Mouse (Mus musculus): ENCODE data around the gene Kdm5c. TPM values are rescaled to one million over a fixed set of nuclear protein-coding genes. Genes with fewer than 3 reads are reported as not detected.
"Not testable (repeated sequence)": the region's sequence is repeated elsewhere in the genome, so short reads cannot be mapped to it uniquely, and the experiment has no call there.

The Kdm5c gene
- polyA plus RNA-seq, 1 experiment from 2014 or later = 9.8 TPM

DNA sequence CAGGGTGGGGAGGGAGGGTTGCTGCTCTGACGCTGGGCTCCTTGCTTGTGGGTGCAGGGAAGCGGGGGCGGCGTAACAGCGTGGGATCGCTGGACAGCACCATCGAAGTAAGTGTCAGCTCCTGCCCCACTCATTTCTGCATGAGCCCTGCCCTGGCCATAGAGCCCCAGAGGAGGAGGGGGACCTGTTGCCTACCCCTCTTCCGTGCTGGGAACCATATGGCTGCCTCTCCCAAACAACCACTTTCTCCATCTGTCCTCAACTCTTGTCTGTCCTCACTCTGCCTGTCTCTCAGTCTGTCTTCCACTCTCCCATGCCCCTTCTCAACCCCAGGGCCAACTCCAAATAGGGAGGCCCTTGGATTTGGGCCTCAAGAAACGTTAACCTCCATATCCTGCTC lies 10.6 kb upstream of the Kdm5c start:
- Histone ChIP-seq H3K4me3 (ENCODE audit: low read depth, low read length) (no peak overlapping the region), H3K9me3 (ENCODE audit: low read length) (no peaks in the 10 kb centered on the region), H3K4me2 (ENCODE audit: low read depth, low read length) (no peak overlapping the region), H3K4me1 (ENCODE audit: insufficient read depth) (no peaks in the 10 kb centered on the region), H3K27me3 (ENCODE audit: insufficient read depth, low read length) (peaks cover 4% of the 10 kb centered on the region; the same call in 1 of the 2 replicates), H3K36me3 (replicated peaks; ENCODE audit: insufficient read depth, low read length) (no peaks in the 10 kb centered on the region), H3K27ac (ENCODE audit: low read depth) (no peak overlapping the region), H3K9ac (replicated peaks) (no peak overlapping the region)
- ATAC-seq (no peak), DNase-seq (no peak)
- 75% methylated on average over 9 of the region's 9 CpGs for WGBS (ENCODE audit: insufficient replicate concordance)
- TF ChIP-seq CTCF (IDR thresholded peaks at IDR 0.05; ENCODE audit: low read depth) = no peak
- no peak for TF ChIP-seq EP300 (IDR thresholded peaks at IDR 0.05; ENCODE audit: low read depth)

DNA sequence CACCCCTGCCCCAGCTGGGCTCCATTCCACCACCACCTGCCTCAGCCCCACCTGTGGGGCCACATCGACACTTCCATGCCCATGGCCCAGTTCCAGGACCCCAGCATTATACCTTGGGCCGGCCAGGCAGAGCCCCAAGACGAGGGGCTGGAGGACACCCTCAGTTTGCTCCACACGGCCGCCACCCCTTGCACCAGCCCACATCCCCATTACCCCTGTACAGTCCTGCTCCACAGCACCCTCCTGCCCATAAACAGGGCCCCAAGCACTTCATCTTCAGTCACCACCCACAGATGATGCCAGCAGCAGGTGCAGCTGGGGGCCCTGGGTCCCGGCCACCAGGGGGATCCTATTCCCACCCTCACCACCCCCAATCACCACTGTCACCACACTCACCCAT lies 9.5 kb upstream of the Kdm5c start:
- WGBS (ENCODE audit: insufficient replicate concordance) = 73% methylated on average over 6 of the region's 6 CpGs
- no peaks in the 10 kb centered on the region for H3K36me3 ChIP-seq (replicated peaks; ENCODE audit: insufficient read depth, low read length)
- no peaks in the 10 kb centered on the region for H3K9me3 ChIP-seq (ENCODE audit: low read length)
- peaks cover 4% of the 10 kb centered on the region; the same call in 1 of the 2 replicates for H3K27me3 ChIP-seq (ENCODE audit: insufficient read depth, low read length)
- no peak overlapping the region for H3K9ac ChIP-seq (replicated peaks)
- no peak overlapping the region for H3K4me3 ChIP-seq (ENCODE audit: low read depth, low read length)
- no peak for TF ChIP-seq EP300 (IDR thresholded peaks at IDR 0.05; ENCODE audit: low read depth)
- TF ChIP-seq CTCF (IDR thresholded peaks at IDR 0.05; ENCODE audit: low read depth) = 0 out of 2 replicates have a peak, but pooled peaks have one; percentile 9
- no peak overlapping the region for H3K4me2 ChIP-seq (ENCODE audit: low read depth, low read length)
- ATAC-seq (no peak; the same call in 1 of the 2 replicates), DNase-seq (no peak)
- H3K27ac ChIP-seq (ENCODE audit: low read depth) = no peak overlapping the region
- H3K4me1 ChIP-seq (ENCODE audit: insufficient read depth) = no peaks in the 10 kb centered on the region

DNA sequence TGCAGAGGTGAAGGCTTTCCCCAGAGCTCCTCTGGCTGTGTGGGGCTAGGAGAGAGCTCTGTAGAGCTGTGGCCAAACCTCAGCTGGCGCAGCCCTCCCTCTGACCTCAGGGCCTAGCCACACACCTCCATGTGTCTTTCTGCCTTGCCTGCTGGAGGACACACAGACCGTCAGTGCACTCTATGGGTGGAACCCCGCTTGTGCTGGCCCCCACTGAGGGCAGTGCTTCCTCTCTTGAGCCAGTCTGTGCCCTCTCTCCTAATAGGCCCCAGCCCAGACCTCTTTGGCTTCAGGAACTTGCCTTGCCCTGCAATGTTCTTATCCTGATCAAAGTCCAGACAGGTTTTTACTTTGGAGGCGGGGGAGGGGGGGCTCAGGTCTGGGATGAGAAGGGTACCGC lies 8.5 kb upstream of the Kdm5c start:
- H3K9ac ChIP-seq (replicated peaks) = no peak overlapping the region; the same call in 1 of the 2 replicates
- peaks cover 4% of the 10 kb centered on the region; the same call in 1 of the 2 replicates for H3K27me3 ChIP-seq (ENCODE audit: insufficient read depth, low read length)
- DNase-seq = no peak
- no peak overlapping the region for H3K27ac ChIP-seq (ENCODE audit: low read depth)
- WGBS (ENCODE audit: insufficient replicate concordance) = 55% methylated on average over 5 of the region's 5 CpGs
- peak; percentile 35; the same call in 1 of the 2 replicates for ATAC-seq
- H3K4me2 ChIP-seq (ENCODE audit: low read depth, low read length) = no peak overlapping the region
- no peaks in the 10 kb centered on the region for H3K4me1 ChIP-seq (ENCODE audit: insufficient read depth)
- no peaks in the 10 kb centered on the region for H3K36me3 ChIP-seq (replicated peaks; ENCODE audit: insufficient read depth, low read length)
- no peak overlapping the region for H3K4me3 ChIP-seq (ENCODE audit: low read depth, low read length)
- TF ChIP-seq CTCF (IDR thresholded peaks at IDR 0.05; ENCODE audit: low read depth) (no peak), EP300 (IDR thresholded peaks at IDR 0.05; ENCODE audit: low read depth) (no peak)
- H3K9me3 ChIP-seq (ENCODE audit: low read length) = no peaks in the 10 kb centered on the region

DNA sequence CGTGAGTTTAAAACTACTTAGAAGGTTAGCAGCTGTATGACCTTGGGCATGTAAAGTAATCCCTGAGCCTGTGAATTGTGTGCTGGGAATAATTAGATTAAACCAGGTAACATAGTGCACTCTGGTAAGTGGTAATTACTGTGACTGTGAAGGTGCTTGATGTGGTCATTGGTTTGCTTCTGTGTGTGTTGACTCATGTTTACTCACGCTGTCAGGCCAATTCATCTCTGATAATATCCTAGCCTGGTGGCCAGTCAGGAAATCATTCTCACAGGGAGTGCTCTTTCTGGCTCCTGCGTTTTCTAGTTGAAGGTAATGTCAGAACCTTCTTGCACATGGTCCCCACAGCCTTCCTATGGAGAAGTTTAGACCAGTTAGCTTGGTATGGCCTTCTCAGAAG lies 1.3 kb downstream of the Kdm5c start:
- peak overlapping the region; percentile 87 for H3K4me3 ChIP-seq (ENCODE audit: low read depth, low read length)
- H3K4me2 ChIP-seq (ENCODE audit: low read depth, low read length) = peak overlapping the region; percentile 85
- H3K4me1 ChIP-seq (ENCODE audit: insufficient read depth) = peaks cover 15% of the 10 kb centered on the region
- DNase-seq (no peak), ATAC-seq (no peak)
- H3K9ac ChIP-seq (replicated peaks) = peak overlapping the region; percentile 94
- peaks cover 12% of the 10 kb centered on the region for H3K36me3 ChIP-seq (replicated peaks; ENCODE audit: insufficient read depth, low read length)
- H3K27ac ChIP-seq (ENCODE audit: low read depth) = peak overlapping the region; percentile 85; the same call in 1 of the 2 replicates
- 10% methylated on average over 3 of the region's 3 CpGs for WGBS (ENCODE audit: insufficient replicate concordance)
- no peaks in the 10 kb centered on the region for H3K9me3 ChIP-seq (ENCODE audit: low read length)
- TF ChIP-seq EP300 (IDR thresholded peaks at IDR 0.05; ENCODE audit: low read depth) = no peak
- 0 out of 2 replicates have a peak, but pooled peaks have one; percentile 4 for TF ChIP-seq CTCF (IDR thresholded peaks at IDR 0.05; ENCODE audit: low read depth)
- no peaks in the 10 kb centered on the region for H3K27me3 ChIP-seq (ENCODE audit: insufficient read depth, low read length)

DNA sequence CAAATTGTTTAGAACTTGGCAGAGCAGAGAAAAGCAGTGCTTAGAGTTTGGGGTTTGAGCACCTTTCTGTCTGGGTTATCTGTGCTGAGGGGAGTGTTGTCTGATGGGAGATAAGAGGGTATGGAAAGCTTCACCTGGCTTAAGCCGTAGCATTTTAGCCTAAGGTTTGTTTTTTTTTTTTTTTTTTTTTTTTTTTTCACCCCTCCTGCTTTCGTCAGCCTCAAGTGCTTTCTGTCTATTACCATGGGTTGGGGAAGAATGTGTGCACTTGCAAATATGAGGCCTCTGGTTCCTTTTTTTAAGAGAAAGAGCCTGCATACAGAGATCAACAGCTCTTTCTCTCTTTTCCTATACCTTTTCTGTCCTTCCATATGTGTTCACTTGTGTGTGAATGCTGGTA lies 2.9 kb downstream of the Kdm5c start:
- no peak overlapping the region for H3K9ac ChIP-seq (replicated peaks)
- no peak for DNase-seq
- H3K4me1 ChIP-seq (ENCODE audit: insufficient read depth) = peaks cover 15% of the 10 kb centered on the region
- TF ChIP-seq EP300 (IDR thresholded peaks at IDR 0.05; ENCODE audit: low read depth) = no peak
- TF ChIP-seq CTCF (IDR thresholded peaks at IDR 0.05; ENCODE audit: low read depth) = no peak
- H3K4me2 ChIP-seq (ENCODE audit: low read depth, low read length) = peak overlapping the region; percentile 85
- no peak for ATAC-seq
- no peaks in the 10 kb centered on the region for H3K27me3 ChIP-seq (ENCODE audit: insufficient read depth, low read length)
- H3K4me3 ChIP-seq (ENCODE audit: low read depth, low read length) = no peak overlapping the region
- no peaks in the 10 kb centered on the region for H3K9me3 ChIP-seq (ENCODE audit: low read length)
- H3K27ac ChIP-seq (ENCODE audit: low read depth) = no peak overlapping the region
- 50% methylated on average over 2 of the region's 2 CpGs for WGBS (ENCODE audit: insufficient replicate concordance)
- peaks cover 29% of the 10 kb centered on the region for H3K36me3 ChIP-seq (replicated peaks; ENCODE audit: insufficient read depth, low read length)

DNA sequence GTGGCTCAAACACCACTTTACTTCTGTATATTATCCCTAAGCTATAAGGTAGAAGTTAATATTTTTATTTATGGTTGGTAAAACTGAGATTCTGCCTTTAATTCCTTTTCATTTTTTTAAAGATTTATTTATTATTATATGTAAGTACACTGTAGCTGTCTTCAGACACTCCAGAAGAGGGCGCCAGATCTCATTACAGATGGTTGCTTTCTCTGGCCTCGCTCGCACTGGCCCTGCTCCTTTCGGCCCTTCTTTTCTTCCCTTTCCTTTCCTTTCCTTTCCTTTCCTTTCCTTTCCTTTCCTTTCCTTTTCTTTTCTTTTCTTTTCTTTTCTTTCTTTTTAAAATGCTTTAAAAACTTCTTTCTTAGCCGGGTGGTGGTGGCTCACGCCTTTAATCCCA lies 10.3 kb downstream of the Kdm5c start:
- DNase-seq; H3K4me2 ChIP-seq (ENCODE audit: low read depth, low read length); H3K4me3 ChIP-seq (ENCODE audit: low read depth, low read length); H3K9ac ChIP-seq (replicated peaks); H3K4me1 ChIP-seq (ENCODE audit: insufficient read depth); ATAC-seq; H3K9me3 ChIP-seq (ENCODE audit: low read length); H3K27me3 ChIP-seq (ENCODE audit: insufficient read depth, low read length); H3K27ac ChIP-seq (ENCODE audit: low read depth): not testable (repeated sequence)
- TF ChIP-seq CTCF (IDR thresholded peaks at IDR 0.05; ENCODE audit: low read depth) = peak; percentile 42
- 74% methylated on average over 6 of the region's 6 CpGs for WGBS (ENCODE audit: insufficient replicate concordance)
- H3K36me3 ChIP-seq (replicated peaks; ENCODE audit: insufficient read depth, low read length) = peaks cover 76% of the 10 kb centered on the region
